Mouse (Mus musculus): ENCODE measurements around the gene Eif4a1.
"Not testable (repeated sequence)": the region's sequence is repeated elsewhere in the genome, so short reads cannot be mapped to it uniquely, and the experiment has no call there.

Gene Eif4a1

GRCm38 (mm10) chr11:69672211-69672706 lies at the start of gene Eif4a1:
Gene Eif4a1, minus strand, starts transcription at chr11:69672423.
- peak; percentile 99 to 100 for DNase-seq

GRCm38 (mm10) chr11:69720852-69721251 lies 48.6 kb upstream of the Eif4a1 start:
- DNase-seq: no peak

GRCm38 (mm10) chr11:69719423-69719822 lies 47.2 kb upstream of the Eif4a1 start:
- no peak for DNase-seq

GRCm38 (mm10) chr11:69718661-69719060 lies 46.4 kb upstream of the Eif4a1 start:
- DNase-seq: no peak

GRCm38 (mm10) chr11:69716953-69717352 lies 44.7 kb upstream of the Eif4a1 start:
- DNase-seq: no peak

GRCm38 (mm10) chr11:69715929-69716328 lies 43.7 kb upstream of the Eif4a1 start:
- DNase-seq: no peak

- DNase-seq: no peak
Observed at GRCm38 (mm10) chr11:69715482-69715881, 43.3 kb upstream of the Eif4a1 start.

- DNase-seq: no peak
Observed at GRCm38 (mm10) chr11:69714636-69715329, 42.6 kb upstream of the Eif4a1 start.

- no peak for DNase-seq
Observed at GRCm38 (mm10) chr11:69712954-69713672, 40.9 kb upstream of the Eif4a1 start.

GRCm38 (mm10) chr11:69711082-69711481 lies 38.9 kb upstream of the Eif4a1 start:
- no peak for DNase-seq

GRCm38 (mm10) chr11:69710470-69710869 lies 38.2 kb upstream of the Eif4a1 start:
- no peak for DNase-seq

- no peak for DNase-seq
Observed at GRCm38 (mm10) chr11:69709554-69710446, 37.6 kb upstream of the Eif4a1 start.

- DNase-seq: no peak
Observed at GRCm38 (mm10) chr11:69708614-69709265, 36.5 kb upstream of the Eif4a1 start.

GRCm38 (mm10) chr11:69707873-69708381 lies 35.7 kb upstream of the Eif4a1 start:
- no peak for DNase-seq

- no peak for DNase-seq
Observed at GRCm38 (mm10) chr11:69707480-69707847, 35.2 kb upstream of the Eif4a1 start.

GRCm38 (mm10) chr11:69706775-69707479 lies 34.7 kb upstream of the Eif4a1 start:
- DNase-seq: no peak

- DNase-seq: no peak
Observed at GRCm38 (mm10) chr11:69704613-69705010, 32.4 kb upstream of the Eif4a1 start.

- DNase-seq: no peak
Observed at GRCm38 (mm10) chr11:69703814-69704612, 31.8 kb upstream of the Eif4a1 start.

GRCm38 (mm10) chr11:69703381-69703780 lies 31.2 kb upstream of the Eif4a1 start:
- DNase-seq: not testable (repeated sequence)

GRCm38 (mm10) chr11:69702886-69703285 lies 30.7 kb upstream of the Eif4a1 start:
- not testable (repeated sequence) for DNase-seq

GRCm38 (mm10) chr11:69699595-69699994 lies 27.4 kb upstream of the Eif4a1 start:
- DNase-seq: no peak
